Mouse (Mus musculus): ENCODE measurements around the gene Gm10181. TPM values are rescaled to one million over a fixed set of nuclear protein-coding genes. Genes with fewer than 3 reads are reported as not detected.

Gene Gm10181
- total RNA-seq (2012; rRNA removed) (not detected in 2 replicates), total RNA-seq (2014; rRNA removed) (not detected in 2 replicates), polyA plus RNA-seq (2012; ENCODE audit: insufficient read length, low read depth) (not detected in 2 replicates)

GRCm38 (mm10) chr9:25089122-25089521 lies at the start of gene Gm10181:
Gm10181 (plus strand) TSS chr9:25089422.
- no peak for DNase-seq (ENCODE audit: extremely low read depth)
- Histone ChIP-seq H3K27ac (ENCODE audit: insufficient read depth, low read depth) (no peak within 1 kb of the TSS), H3K9ac (ENCODE audit: insufficient read depth, low read depth) (no peak within 1 kb of the TSS), H3K4me3 (replicated peaks in 1 of 3; ENCODE audit: low read depth in 2 of 3, low read length in 2 of 3, poor library complexity in 1 of 3) (no peak within 1 kb of the TSS), H3K4me2 (ENCODE audit: insufficient read depth, low read depth, poor library complexity, severe bottlenecking) (no peak within 1 kb of the TSS), H3K79me2 (replicated peaks; ENCODE audit: control insufficient read depth, extremely low read depth, insufficient read depth, poor library complexity, severe bottlenecking) (no peaks in the 10 kb centered on the region), H3K4me1 (ENCODE audit: control insufficient read depth in 1 of 2, insufficient read depth in 2 of 2) (no peaks in the 10 kb centered on the region), H3K9me3 (replicated peaks; ENCODE audit: low read length) (no peaks in the 10 kb centered on the region), H3K36me3 (replicated peaks in 1 of 2; ENCODE audit: control insufficient read depth in 1 of 2, insufficient read depth in 1 of 2, low read length in 1 of 2) (no peaks in the 10 kb centered on the region), H3K27me3 (replicated peaks) (no peaks in the 10 kb centered on the region)
- in situ Hi-C loops (cut with MboI; ENCODE audit: low pct_ligation_motif_present, low pct_unique_long_range_greater_than_20kb, low sequenced_read_pairs) = no loop called here
- no peak for TF ChIP-seq IRF4 (IDR thresholded peaks at IDR 0.05; ENCODE audit: low read depth, low read length)
- TF ChIP-seq JUND (conservative IDR thresholded peaks at IDR 0.05; ENCODE audit: low read depth, low read length) = no peak
- no peak for TF ChIP-seq USF1 (IDR thresholded peaks at IDR 0.05; ENCODE audit: low read depth, low read length)
- TF ChIP-seq ZC3H11A (IDR thresholded peaks at IDR 0.05; ENCODE audit: low read depth, low read length) = no peak
- TF ChIP-seq TCF12 (IDR thresholded peaks at IDR 0.05; ENCODE audit: low read depth, low read length) = no peak
- no peak for TF ChIP-seq MXI1 (IDR thresholded peaks at IDR 0.05; ENCODE audit: low read depth, low read length)
- no peak for TF ChIP-seq ZNF384 (IDR thresholded peaks at IDR 0.05; ENCODE audit: low read depth, low read length)
- TF ChIP-seq NRF1 (IDR thresholded peaks at IDR 0.05; ENCODE audit: low read depth, low read length) = no peak
- TF ChIP-seq PAX5 (IDR thresholded peaks at IDR 0.05; ENCODE audit: low read length) = no peak
- no peak for TF ChIP-seq SIN3A (IDR thresholded peaks at IDR 0.05; ENCODE audit: low read length)
- no peak for TF ChIP-seq RAD21 (IDR thresholded peaks at IDR 0.05; ENCODE audit: low read depth, low read length)
- no peak for TF ChIP-seq ELF1 (IDR thresholded peaks at IDR 0.05; ENCODE audit: low read depth, low read length)
- no peak for TF ChIP-seq E2F4 (IDR thresholded peaks at IDR 0.05; ENCODE audit: insufficient replicate concordance, low read depth, low read length)
- TF ChIP-seq BHLHE40 (IDR thresholded peaks at IDR 0.05; ENCODE audit: low read depth, low read length) = no peak
- TF ChIP-seq ZKSCAN1 (IDR thresholded peaks at IDR 0.05; ENCODE audit: borderline replicate concordance, low read depth, low read length) = no peak
- TF ChIP-seq ETS1 (conservative IDR thresholded peaks at IDR 0.05; ENCODE audit: low read depth, low read length) = no peak
- TF ChIP-seq MAZ (IDR thresholded peaks at IDR 0.05; ENCODE audit: low read depth, low read length) = no peak
- TF ChIP-seq CHD2 (IDR thresholded peaks at IDR 0.05; ENCODE audit: low read length) = no peak
- no peak for TF ChIP-seq EP300 (IDR thresholded peaks at IDR 0.05; ENCODE audit: low read length)
- dilution Hi-C loops (cut with MboI; ENCODE audit: extremely low pct_ligation_motif_present, extremely low pct_unique_long_range_greater_than_20kb, low sequenced_read_pairs) = no loop called here

- DNase-seq (ENCODE audit: extremely low read depth) = peak; percentile 77
- in situ Hi-C loops (cut with MboI; ENCODE audit: low pct_ligation_motif_present, low pct_unique_long_range_greater_than_20kb, low sequenced_read_pairs) = loop anchor here (10.0 to 25.0 kb wide), 3 partner anchors 53 to 354 kb away; partner anchors contain the start of genes Dpy19l2 and Tbx20
- no peak overlapping the region for H3K4me3 ChIP-seq (replicated peaks in 1 of 3; ENCODE audit: low read depth in 2 of 3, low read length in 2 of 3, poor library complexity in 1 of 3)
- H3K36me3 ChIP-seq (replicated peaks in 1 of 2; ENCODE audit: control insufficient read depth in 1 of 2, insufficient read depth in 1 of 2, low read length in 1 of 2) = no peaks in the 10 kb centered on the region
- no peaks in the 10 kb centered on the region for H3K79me2 ChIP-seq (replicated peaks; ENCODE audit: control insufficient read depth, extremely low read depth, insufficient read depth, poor library complexity, severe bottlenecking)
- dilution Hi-C loops (cut with MboI; ENCODE audit: extremely low pct_ligation_motif_present, extremely low pct_unique_long_range_greater_than_20kb, low sequenced_read_pairs) = no loop called here
- no peak overlapping the region for H3K27ac ChIP-seq (ENCODE audit: insufficient read depth, low read depth)
- H3K4me1 ChIP-seq (ENCODE audit: control insufficient read depth in 1 of 2, insufficient read depth in 2 of 2) = no peaks in the 10 kb centered on the region
- no peaks in the 10 kb centered on the region for H3K27me3 ChIP-seq (replicated peaks)
- no peaks in the 10 kb centered on the region for H3K9me3 ChIP-seq (replicated peaks; ENCODE audit: low read length)
- no peak overlapping the region for H3K9ac ChIP-seq (ENCODE audit: insufficient read depth, low read depth)
- no peak overlapping the region for H3K4me2 ChIP-seq (ENCODE audit: insufficient read depth, low read depth, poor library complexity, severe bottlenecking)
- TF ChIP-seq MYC (IDR thresholded peaks at IDR 0.05; ENCODE audit: low read depth, low read length) (0 out of 2 replicates have a peak, but pooled peaks have one; percentile 34), CTCF (conservative IDR thresholded peaks at IDR 0.05 in 1 of 2, IDR thresholded peaks at IDR 0.05 in 1 of 2; ENCODE audit: low read depth in 2 of 2, low read length in 2 of 2) (peak; percentile 34 to 85; a peak in 3 of 4 replicates), RAD21 (IDR thresholded peaks at IDR 0.05; ENCODE audit: low read depth, low read length) (peak; percentile 91), EP300 (IDR thresholded peaks at IDR 0.05; ENCODE audit: low read length) (no peak), KAT2A (IDR thresholded peaks at IDR 0.05; ENCODE audit: insufficient replicate concordance, low read length) (no peak), ZNF384 (IDR thresholded peaks at IDR 0.05; ENCODE audit: low read depth, low read length) (peak; percentile 97), SMC3 (IDR thresholded peaks at IDR 0.05; ENCODE audit: low read depth, low read length) (peak; percentile 74), BHLHE40 (IDR thresholded peaks at IDR 0.05; ENCODE audit: low read depth, low read length) (no peak), ZC3H11A (IDR thresholded peaks at IDR 0.05; ENCODE audit: low read depth, low read length) (peak; percentile 35)
Measured at GRCm38 (mm10) chr9:25041665-25042064, 47.6 kb upstream of the Gm10181 start.

Data from CH12.LX (cell line).